Mouse (Mus musculus): ENCODE results near the gene Slc45a1. TPM values are rescaled to one million over a fixed set of nuclear protein-coding genes. Genes with fewer than 3 reads are reported as not detected.

The Slc45a1 gene
- polyA plus RNA-seq, 1 experiment: not detected

DNA sequence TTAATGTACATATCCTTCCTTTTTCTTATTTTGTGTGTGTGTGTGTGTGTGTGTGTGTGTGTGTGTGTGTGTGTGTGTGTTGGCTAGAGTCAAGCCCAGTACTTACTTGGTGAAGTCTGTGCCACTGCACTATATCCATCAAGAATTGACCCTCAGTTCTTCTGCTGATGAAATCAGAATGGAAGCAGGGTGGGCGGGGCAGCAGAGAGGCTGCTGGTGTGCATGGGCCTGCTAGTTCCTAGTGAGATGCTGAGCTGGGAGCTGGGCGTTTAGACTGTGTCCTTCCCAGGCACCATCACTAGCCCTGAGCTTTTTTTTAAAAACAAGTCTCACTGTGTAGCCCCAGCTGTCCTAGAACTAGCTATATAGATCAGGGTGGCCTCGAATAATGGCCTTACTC lies 56.9 kb downstream of the Slc45a1 start:
- TF ChIP-seq CTCF (IDR thresholded peaks at IDR 0.05; ENCODE audit: control insufficient read depth, insufficient read depth, low read length) (no peak), POLR2A (IDR thresholded peaks at IDR 0.05; ENCODE audit: borderline replicate concordance, control insufficient read depth, low read depth, low read length) (no peak)
- peaks cover 2% of the 10 kb centered on the region for H3K4me1 ChIP-seq (ENCODE audit: control insufficient read depth, insufficient read depth, low read length)

DNA sequence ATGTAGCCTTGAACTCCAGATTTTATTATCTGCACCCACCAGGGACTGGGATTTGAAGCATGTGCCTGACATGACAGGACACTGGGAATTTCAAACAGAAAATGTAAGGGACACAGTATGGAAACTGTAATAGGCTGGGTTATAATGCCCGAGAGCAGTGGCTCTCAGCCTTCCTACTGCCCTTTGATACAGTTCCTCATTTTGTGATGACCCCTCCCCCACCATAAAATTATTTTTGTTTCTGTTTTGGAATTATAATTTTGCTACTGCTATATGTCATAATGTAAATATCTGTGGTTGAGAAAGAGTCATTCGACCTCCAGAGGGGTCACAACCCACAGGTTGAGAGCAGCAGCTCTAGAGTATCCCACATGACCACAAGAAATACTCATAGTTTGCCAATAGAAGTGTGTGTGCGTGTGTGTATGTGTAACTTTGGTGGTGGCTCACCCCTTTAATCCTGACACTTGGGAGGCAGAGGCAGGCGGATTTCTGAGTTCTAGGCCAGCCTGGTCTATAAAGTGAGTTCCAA lies 57.6 kb downstream of the Slc45a1 start:
- H3K27ac ChIP-seq (ENCODE audit: control insufficient read depth, insufficient read depth, low read depth, low read length, poor library complexity): peak overlapping the region; percentile 51; the same call in 1 of the 2 replicates
- H3K4me3 ChIP-seq (replicated peaks; ENCODE audit: control insufficient read depth, low read depth, low read length): no peak overlapping the region
- peaks cover 2% of the 10 kb centered on the region for H3K4me1 ChIP-seq (ENCODE audit: control insufficient read depth, insufficient read depth, low read length)
- TF ChIP-seq CTCF (IDR thresholded peaks at IDR 0.05; ENCODE audit: control insufficient read depth, insufficient read depth, low read length) (no peak), POLR2A (IDR thresholded peaks at IDR 0.05; ENCODE audit: borderline replicate concordance, control insufficient read depth, low read depth, low read length) (no peak)
- 49% methylated on average over 4 of the region's 4 CpGs for WGBS

More for the DNA sequence above, 56.9 kb downstream of the Slc45a1 start:
- Histone ChIP-seq H3K4me3 (replicated peaks; ENCODE audit: control insufficient read depth, low read depth, low read length) (no peak overlapping the region), H3K27ac (ENCODE audit: control insufficient read depth, insufficient read depth, low read depth, low read length, poor library complexity) (no peak overlapping the region)
- WGBS: 63% methylated on average over 3 of the region's 3 CpGs

DNA sequence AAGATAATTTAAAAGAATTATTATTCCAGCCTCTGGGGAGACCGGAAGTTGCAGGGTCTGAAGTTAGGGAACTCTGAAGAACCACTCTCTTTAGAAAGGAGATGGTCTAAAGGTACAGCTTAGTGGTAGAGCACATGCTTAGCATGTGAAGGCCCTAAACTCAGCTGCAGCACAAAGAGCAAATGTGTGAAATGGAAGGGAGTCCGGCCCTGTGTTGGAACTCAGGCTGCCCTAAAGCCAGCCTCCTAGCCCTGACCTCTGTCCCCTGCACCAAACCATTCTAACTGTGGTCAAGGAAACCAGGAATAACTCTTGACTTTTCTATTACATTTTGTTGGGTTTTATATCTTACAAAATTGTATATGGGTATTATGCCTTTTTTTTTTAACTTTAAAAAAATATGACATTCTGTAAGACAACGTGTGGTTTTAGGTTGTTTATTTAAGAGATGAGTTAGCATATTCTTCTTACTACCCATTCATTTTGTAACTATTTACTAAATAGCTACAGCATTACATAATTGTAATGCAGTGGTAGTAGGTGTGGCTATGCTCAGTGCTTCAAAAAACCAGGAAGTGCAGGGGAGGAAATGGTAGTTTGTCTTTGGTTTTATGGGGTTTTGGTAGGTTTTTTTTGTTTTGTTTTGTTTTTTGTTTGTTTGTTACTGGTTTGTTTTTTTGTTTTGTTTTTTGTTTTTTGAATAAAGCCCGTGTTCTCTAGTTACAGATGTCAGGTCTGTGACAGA lies 58.3 kb downstream of the Slc45a1 start:
- no peak for TF ChIP-seq CTCF (IDR thresholded peaks at IDR 0.05; ENCODE audit: control insufficient read depth, insufficient read depth, low read length)
- Histone ChIP-seq H3K27ac (ENCODE audit: control insufficient read depth, insufficient read depth, low read depth, low read length, poor library complexity) (peak overlapping the region; percentile 51; the same call in 1 of the 2 replicates), H3K4me3 (replicated peaks; ENCODE audit: control insufficient read depth, low read depth, low read length) (no peak overlapping the region), H3K4me1 (ENCODE audit: control insufficient read depth, insufficient read depth, low read length) (peaks cover 2% of the 10 kb centered on the region)
- 45% methylated on average over 4 of the region's 4 CpGs for WGBS

DNA sequence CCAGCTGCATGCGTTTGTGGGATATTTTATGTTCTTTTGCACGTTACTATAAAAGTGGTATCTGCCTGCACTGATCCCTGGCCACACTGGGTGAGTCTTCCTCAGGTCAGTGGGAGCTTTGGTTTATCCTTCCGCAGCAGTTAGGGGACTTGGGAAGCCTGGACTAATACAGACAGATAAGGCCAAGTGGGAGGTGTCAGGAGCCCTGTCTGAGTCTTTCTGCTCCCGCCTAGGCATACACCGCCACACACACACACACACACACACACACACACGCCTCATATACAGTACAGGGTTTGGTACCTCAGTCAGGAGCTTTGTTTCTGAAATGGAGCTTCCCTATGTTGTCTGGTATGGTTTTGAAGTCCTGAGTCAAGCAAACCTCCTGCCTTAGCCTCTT lies 59.9 kb downstream of the Slc45a1 start:
- no peak overlapping the region for H3K4me3 ChIP-seq (replicated peaks; ENCODE audit: control insufficient read depth, low read depth, low read length)
- H3K27ac ChIP-seq (ENCODE audit: control insufficient read depth, insufficient read depth, low read depth, low read length, poor library complexity): no peak overlapping the region
- TF ChIP-seq POLR2A (IDR thresholded peaks at IDR 0.05; ENCODE audit: borderline replicate concordance, control insufficient read depth, low read depth, low read length) (no peak), CTCF (IDR thresholded peaks at IDR 0.05; ENCODE audit: control insufficient read depth, insufficient read depth, low read length) (no peak)
- peaks cover 2% of the 10 kb centered on the region for H3K4me1 ChIP-seq (ENCODE audit: control insufficient read depth, insufficient read depth, low read length)
- WGBS: 61% methylated on average over 6 of the region's 6 CpGs

DNA sequence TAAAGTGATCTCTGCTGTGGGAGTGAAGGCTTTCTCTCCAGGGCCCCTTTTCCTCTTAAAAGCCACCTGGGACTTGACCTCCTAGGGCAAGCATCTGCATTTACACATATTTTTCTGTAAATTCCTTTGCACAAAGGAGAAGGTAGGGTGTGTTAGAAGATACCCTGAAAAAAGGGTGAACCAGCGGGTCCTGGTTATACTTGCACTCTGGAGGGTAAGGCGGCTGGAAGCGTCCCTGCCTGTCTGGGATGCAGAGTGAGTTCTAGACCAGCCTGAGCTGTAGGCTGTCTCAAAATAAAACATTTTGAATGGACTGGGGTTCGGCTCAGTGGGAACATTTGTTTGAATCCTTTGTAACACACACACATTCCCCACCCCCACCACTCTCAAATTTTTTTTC lies 60.4 kb downstream of the Slc45a1 start:
- no peak for TF ChIP-seq POLR2A (IDR thresholded peaks at IDR 0.05; ENCODE audit: borderline replicate concordance, control insufficient read depth, low read depth, low read length)
- TF ChIP-seq CTCF (IDR thresholded peaks at IDR 0.05; ENCODE audit: control insufficient read depth, insufficient read depth, low read length): no peak
- 84% methylated on average over 4 of the region's 4 CpGs for WGBS
- H3K4me3 ChIP-seq (replicated peaks; ENCODE audit: control insufficient read depth, low read depth, low read length): no peak overlapping the region
- no peak overlapping the region for H3K27ac ChIP-seq (ENCODE audit: control insufficient read depth, insufficient read depth, low read depth, low read length, poor library complexity)
- H3K4me1 ChIP-seq (ENCODE audit: control insufficient read depth, insufficient read depth, low read length): peaks cover 2% of the 10 kb centered on the region

DNA sequence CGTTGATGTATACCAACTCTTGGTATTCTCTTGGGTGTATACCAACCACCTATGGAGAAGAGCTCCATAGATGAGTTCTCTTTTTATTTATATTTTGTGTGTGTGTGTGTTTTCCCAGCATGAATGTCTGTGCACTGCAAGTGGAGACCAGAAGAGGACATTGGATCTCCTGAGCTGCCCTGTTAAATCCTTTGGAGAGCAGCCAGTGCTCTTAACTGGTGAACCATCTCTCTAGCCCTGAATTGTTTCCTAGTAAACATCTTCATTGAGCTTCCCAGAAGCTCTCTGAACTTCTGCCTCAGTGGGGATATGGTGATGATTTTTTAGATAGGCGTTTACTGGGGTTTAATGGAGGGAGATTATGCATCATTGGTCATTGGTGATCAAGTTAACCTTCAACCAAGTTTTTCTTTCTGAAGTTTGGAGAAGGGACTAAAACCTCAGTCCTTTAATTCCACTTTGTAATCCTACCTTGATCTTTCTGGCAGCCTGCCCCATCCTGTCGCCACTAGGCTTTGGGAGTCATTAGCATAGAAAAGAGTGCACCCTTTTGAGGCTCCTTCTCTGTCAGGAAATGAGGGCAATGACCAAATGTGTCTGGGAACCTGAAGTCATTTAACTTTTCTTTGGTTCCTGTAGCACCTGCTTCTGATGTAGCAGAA lies 61.2 kb downstream of the Slc45a1 start:
- no peak for TF ChIP-seq CTCF (IDR thresholded peaks at IDR 0.05; ENCODE audit: control insufficient read depth, insufficient read depth, low read length)
- TF ChIP-seq POLR2A (IDR thresholded peaks at IDR 0.05; ENCODE audit: borderline replicate concordance, control insufficient read depth, low read depth, low read length): no peak
- no peak overlapping the region for H3K27ac ChIP-seq (ENCODE audit: control insufficient read depth, insufficient read depth, low read depth, low read length, poor library complexity)
- H3K4me1 ChIP-seq (ENCODE audit: control insufficient read depth, insufficient read depth, low read length): peaks cover 2% of the 10 kb centered on the region
- no peak overlapping the region for H3K4me3 ChIP-seq (replicated peaks; ENCODE audit: control insufficient read depth, low read depth, low read length)
- WGBS: 66% methylated on average over 3 of the region's 3 CpGs

DNA sequence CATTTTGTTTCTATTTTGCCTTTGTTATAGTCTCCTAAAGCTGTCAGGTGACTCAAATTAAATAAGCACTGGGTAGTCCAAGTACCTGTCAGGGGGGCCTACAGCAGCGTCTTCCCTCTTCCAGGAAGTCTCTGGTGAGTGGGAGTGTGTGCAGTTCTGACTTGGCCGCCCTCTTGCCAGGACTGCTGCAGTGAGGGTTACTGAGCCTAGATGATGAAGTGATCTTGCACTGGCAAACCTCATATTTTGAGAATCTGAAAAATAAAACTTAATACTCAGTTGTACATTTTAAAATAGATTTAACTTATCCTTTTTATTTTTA lies 63.7 kb downstream of the Slc45a1 start:
- Histone ChIP-seq H3K4me1 (ENCODE audit: control insufficient read depth, insufficient read depth, low read length) (peaks cover 6% of the 10 kb centered on the region), H3K4me3 (replicated peaks; ENCODE audit: control insufficient read depth, low read depth, low read length) (no peak overlapping the region), H3K27ac (ENCODE audit: control insufficient read depth, insufficient read depth, low read depth, low read length, poor library complexity) (no peak overlapping the region)

DNA sequence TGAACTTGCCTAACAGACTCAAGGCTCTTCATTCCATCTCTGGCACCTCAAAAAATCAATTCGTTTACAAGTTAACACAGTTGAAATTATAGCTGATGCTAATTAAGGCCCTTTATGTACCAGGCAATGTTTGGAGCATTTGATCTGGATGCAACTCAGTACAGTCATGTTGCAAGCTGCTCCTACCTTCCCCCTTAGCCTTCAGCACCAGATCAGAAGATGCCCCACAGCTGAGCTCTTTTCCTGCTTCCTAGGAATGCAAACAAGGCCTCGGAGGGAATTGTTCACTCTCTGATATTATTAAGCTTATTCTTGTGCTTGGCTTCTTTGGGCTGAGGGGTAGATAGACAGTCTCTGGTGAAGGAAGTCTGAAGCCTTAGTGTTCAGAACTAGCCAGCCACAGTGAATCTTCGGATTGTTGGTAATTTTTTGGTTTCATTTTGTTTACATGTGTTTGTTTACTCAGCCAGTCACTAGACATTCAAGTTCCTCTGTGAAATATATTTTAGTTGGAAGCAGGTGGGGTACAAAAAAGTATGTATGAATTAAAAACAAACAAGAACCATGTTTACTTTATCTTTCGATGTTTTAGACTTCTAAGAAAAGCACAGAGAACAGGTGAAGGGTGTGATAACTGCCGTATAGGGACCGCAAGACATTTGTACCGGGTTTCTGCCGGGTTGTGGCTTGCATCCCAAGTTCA lies 64.2 kb downstream of the Slc45a1 start:
- TF ChIP-seq CTCF (IDR thresholded peaks at IDR 0.05; ENCODE audit: control insufficient read depth, insufficient read depth, low read length): no peak
- TF ChIP-seq POLR2A (IDR thresholded peaks at IDR 0.05; ENCODE audit: borderline replicate concordance, control insufficient read depth, low read depth, low read length): no peak
- Histone ChIP-seq H3K4me1 (ENCODE audit: control insufficient read depth, insufficient read depth, low read length) (peaks cover 6% of the 10 kb centered on the region), H3K4me3 (replicated peaks; ENCODE audit: control insufficient read depth, low read depth, low read length) (no peak overlapping the region)

More for the DNA sequence above, 63.7 kb downstream of the Slc45a1 start:
- TF ChIP-seq CTCF (IDR thresholded peaks at IDR 0.05; ENCODE audit: control insufficient read depth, insufficient read depth, low read length): no peak
- no peak for TF ChIP-seq POLR2A (IDR thresholded peaks at IDR 0.05; ENCODE audit: borderline replicate concordance, control insufficient read depth, low read depth, low read length)
- 50% methylated on average over 2 of the region's 2 CpGs for WGBS

More for the DNA sequence above, 64.2 kb downstream of the Slc45a1 start:
- WGBS: 60% methylated on average over 8 of the region's 8 CpGs
- H3K27ac ChIP-seq (ENCODE audit: control insufficient read depth, insufficient read depth, low read depth, low read length, poor library complexity): no peak overlapping the region
